ENCODE assay signal across 12 mouse cellular contexts in genomic region chr9:70760974-70761373, GRCm38 (mm10).
DNase-seq lines count a peak whose midpoint lies in the region; ATAC-seq and TF ChIP-seq lines count a peak whose summit lies in the region.
"Had no signal": no experiment of that assay in that cellular context is flagged by ENCODE, and none has a peak within 500 bp of the region (broad histone marks: within the 10 kb centered on the region; RNA-seq: fewer than 3 reads in every experiment).

No protein-coding gene starts in this region.

- TF ChIP-seq CTCF in stomach, postnatal 0 days (IDR thresholded peaks at IDR 0.05; ENCODE audit: low read depth), result no peak

- peaks cover 46% of the 10 kb centered on the region for H3K36me3 ChIP-seq in heart, embryonic 12.5 days
- H3K36me3 ChIP-seq in stomach, postnatal 0 days (ENCODE audit: control insufficient read depth, insufficient read depth, low read length), result peaks cover 13% of the 10 kb centered on the region
- H3K36me3 ChIP-seq in hindbrain, embryonic 16.5 days (ENCODE audit: control insufficient read depth, insufficient read depth, low read length), result peaks cover 8% of the 10 kb centered on the region; the same call in 1 of the 2 replicates

- H3K4me1 ChIP-seq in heart, embryonic 12.5 days (replicated peaks), result no peaks in the 10 kb centered on the region
- no peaks in the 10 kb centered on the region for H3K4me1 ChIP-seq in stomach, postnatal 0 days (replicated peaks; ENCODE audit: control insufficient read depth, insufficient read depth)
- no peaks in the 10 kb centered on the region for H3K4me1 ChIP-seq in hindbrain, embryonic 16.5 days (ENCODE audit: control insufficient read depth, insufficient read depth, low read depth, low read length)
- H3K4me1 ChIP-seq: forebrain, embryonic 15.5 days; intestine, embryonic 15.5 days had no signal

- TF ChIP-seq EP300 in stomach, postnatal 0 days (optimal IDR thresholded peaks at IDR 0.05), result no peak

- no peaks in the 10 kb centered on the region for H3K27me3 ChIP-seq in heart, embryonic 12.5 days (replicated peaks)
- no peaks in the 10 kb centered on the region for H3K27me3 ChIP-seq in stomach, postnatal 0 days (ENCODE audit: control insufficient read depth, insufficient read depth, low read length)
- H3K27me3 ChIP-seq in hindbrain, embryonic 16.5 days (replicated peaks; ENCODE audit: control insufficient read depth, insufficient read depth, low read length), result no peaks in the 10 kb centered on the region
- H3K27me3 ChIP-seq: forebrain, embryonic 15.5 days; intestine, embryonic 15.5 days had no signal

- H3K9ac ChIP-seq in heart, embryonic 12.5 days, result no peak overlapping the region
- no peak overlapping the region for H3K9ac ChIP-seq in stomach, postnatal 0 days (ENCODE audit: low read length)
- H3K9ac ChIP-seq in hindbrain, embryonic 16.5 days (ENCODE audit: low read depth, low read length), result no peak overlapping the region
- H3K9ac ChIP-seq: forebrain, embryonic 15.5 days; intestine, embryonic 15.5 days had no signal

- H3K4me3 ChIP-seq in heart, embryonic 12.5 days, result no peak overlapping the region
- H3K4me3 ChIP-seq in stomach, postnatal 0 days (ENCODE audit: low read depth, low read length), result no peak overlapping the region
- H3K4me3 ChIP-seq in hindbrain, embryonic 16.5 days (ENCODE audit: low read length), result no peak overlapping the region
- H3K4me3 ChIP-seq: forebrain, embryonic 15.5 days; intestine, embryonic 15.5 days had no signal

- no peak for ATAC-seq in heart, embryonic 12.5 days (ENCODE audit: insufficient number of reproducible peaks, low FRiP score)
- ATAC-seq in inflammation-experienced regulatory T-cells, adult 6 months, result peak; percentile 91
- ATAC-seq in neutrophil, adult 5-6 weeks (ENCODE audit: extremely low read depth, insufficient number of reproducible peaks, low FRiP score, poor library complexity, severe bottlenecking), result peak; percentile 67; the same call in 1 of the 2 replicates
- ATAC-seq in stomach, postnatal 0 days (ENCODE audit: low FRiP score, low TSS enrichment), result no peak
- no peak for ATAC-seq in hindbrain, embryonic 16.5 days
- ATAC-seq: forebrain, embryonic 15.5 days; intestine, embryonic 15.5 days had no signal

- H3K27ac ChIP-seq in heart, embryonic 12.5 days (ENCODE audit: poor library complexity, severe bottlenecking), result no peak overlapping the region
- no peak overlapping the region for H3K27ac ChIP-seq in stomach, postnatal 0 days (replicated peaks)
- no peak overlapping the region for H3K27ac ChIP-seq in hindbrain, embryonic 16.5 days (ENCODE audit: low read depth, low read length)
- H3K27ac ChIP-seq: forebrain, embryonic 15.5 days; intestine, embryonic 15.5 days had no signal

- 97% methylated on average over 5 of the region's 5 CpGs for WGBS in heart, embryonic 12.5 days
- 71% methylated on average over 5 of the region's 5 CpGs for WGBS in stomach, postnatal 0 days
- WGBS in hindbrain, embryonic 16.5 days, result 91% methylated on average over 5 of the region's 5 CpGs

- H3K4me2 ChIP-seq in heart, embryonic 12.5 days, result no peak overlapping the region
- no peak overlapping the region for H3K4me2 ChIP-seq in stomach, postnatal 0 days (replicated peaks; ENCODE audit: low read depth)
- no peak overlapping the region for H3K4me2 ChIP-seq in hindbrain, embryonic 16.5 days (ENCODE audit: low read length)
- H3K4me2 ChIP-seq: forebrain, embryonic 15.5 days; intestine, embryonic 15.5 days; midbrain, embryonic 11.5 days had no signal

- H3K9me3 ChIP-seq in heart, embryonic 12.5 days (replicated peaks), result no peaks in the 10 kb centered on the region
- no peaks in the 10 kb centered on the region for H3K9me3 ChIP-seq in stomach, postnatal 0 days (ENCODE audit: control insufficient read depth, low read length)
- H3K9me3 ChIP-seq in hindbrain, embryonic 16.5 days (ENCODE audit: control insufficient read depth, low read length), result no peaks in the 10 kb centered on the region
- H3K9me3 ChIP-seq: forebrain, embryonic 15.5 days; intestine, embryonic 15.5 days had no signal

- DNase-seq in heart, adult 9 months (ENCODE audit: low spot score in 2 of 2), result peak; percentile 5 to 15
- peak; percentile 20 for DNase-seq in lung, postnatal 36 days
- DNase-seq in lung, postnatal 14 days, result no peak
- DNase-seq in stomach, postnatal 0 days (ENCODE audit: low spot score), result no peak
- DNase-seq: embryo, embryonic 11 days had no signal

Comparison
In these comparisons a context has a peak if more than half of its experiments do, and no peak if none do; other contexts are left out.
1. DNase-seq: peak in heart, adult 9 months (2 of 2) and lung, postnatal 36 days (single experiment); none in lung, postnatal 14 days (single experiment) and stomach, postnatal 0 days (single experiment).
2. ATAC-seq: peak in inflammation-experienced regulatory T-cells, adult 6 months (single experiment) and neutrophil, adult 5-6 weeks (single experiment); none in heart, embryonic 12.5 days (single experiment), stomach, postnatal 0 days (single experiment) and hindbrain, embryonic 16.5 days (single experiment).